Mouse (Mus musculus) CH12.LX (cell line): Measurements from ENCODE around the gene Nxph1. TPM values are rescaled to one million over a fixed set of nuclear protein-coding genes. Genes with fewer than 3 reads are reported as not detected.

Experiments
- DNase-seq: peaks from one replicate; pipeline ENCODE4 v3.0.0-alpha.2; 2013; ENCODE audit errors: extremely low read depth
- H3K27ac ChIP-seq: 2 replicates; pipeline ENCODE4 v1.5.1; 2012; ENCODE audit warnings: low read depth, mild to moderate bottlenecking, control low read depth, moderate library complexity; ENCODE audit not compliant: insufficient read depth
- H3K27me3 ChIP-seq: replicated peaks from 2 replicates; pipeline ENCODE3; 2012; ENCODE audit warnings: inconsistent platforms
- H3K36me3 ChIP-seq, 2 experiments: replicated peaks in 1 of 2; 2 replicates each; pipeline versions ENCODE3 to v1.6.1; 2012; ENCODE audit warnings: inconsistent platforms in 1 of 2, low read length in 1 of 2, mild to moderate bottlenecking in 1 of 2, mixed read lengths in 1 of 2, moderate library complexity in 1 of 2; ENCODE audit not compliant: control insufficient read depth in 1 of 2, insufficient read depth in 1 of 2
- H3K4me1 ChIP-seq, 2 experiments: 2 replicates each; pipeline ENCODE4 v1.6.1; 2012; ENCODE audit warnings: inconsistent platforms in 1 of 2, moderate library complexity in 1 of 2; ENCODE audit not compliant: insufficient read depth in 2 of 2, control insufficient read depth in 1 of 2
- H3K4me2 ChIP-seq: 2 replicates; pipeline ENCODE4 v1.6.1; 2012; ENCODE audit warnings: low read depth, mild to moderate bottlenecking, control low read depth; ENCODE audit not compliant: poor library complexity, insufficient read depth, severe bottlenecking
- H3K4me3 ChIP-seq, 3 experiments: fragments of 150-350 bp in 1 of 3; sonication (generic) in 1 of 3; replicated peaks in 1 of 3; 2 replicates each; pipeline versions ENCODE3 to v1.5.1; 2011 to 2012; ENCODE audit warnings: low read depth in 2 of 3, low read length in 2 of 3, mild to moderate bottlenecking in 2 of 3, moderate library complexity in 2 of 3, control low read depth in 1 of 3, improper control_type of control experiment in 1 of 3, inconsistent platforms in 1 of 3, mixed read lengths in 1 of 3; ENCODE audit not compliant: poor library complexity in 1 of 3
- H3K79me2 ChIP-seq: replicated peaks from 2 replicates; pipeline ENCODE4 v1.6.1; 2012; ENCODE audit warnings: mild to moderate bottlenecking, moderate library complexity; ENCODE audit not compliant: control insufficient read depth, poor library complexity, insufficient read depth, severe bottlenecking; ENCODE audit errors: extremely low read depth
- H3K9ac ChIP-seq: 2 replicates; pipeline ENCODE4 v1.6.1; 2012; ENCODE audit warnings: low read depth, mild to moderate bottlenecking, control low read depth, moderate library complexity; ENCODE audit not compliant: insufficient read depth
- H3K9me3 ChIP-seq: replicated peaks from 2 replicates; pipeline ENCODE3; 2012; ENCODE audit warnings: low read length, inconsistent platforms, mixed read lengths
- CHD1 ChIP-seq: IDR thresholded peaks from 2 replicates; pipeline ENCODE4 v1.6.1; 2012; ENCODE audit warnings: low read depth, low read length, improper control_type of control experiment, inconsistent platforms
- CTCF ChIP-seq, 2 experiments: IDR thresholded peaks in 1 of 2; conservative IDR thresholded peaks in 1 of 2; 2 replicates each; pipeline ENCODE4 v1.5.1; 2011 to 2012; ENCODE audit warnings: low read depth in 2 of 2, low read length in 2 of 2, improper control_type of control experiment in 1 of 2, inconsistent platforms in 1 of 2, mild to moderate bottlenecking in 1 of 2, moderate library complexity in 1 of 2
- ELF1 ChIP-seq: IDR thresholded peaks from 2 replicates; pipeline ENCODE4 v1.6.1; 2014; ENCODE audit warnings: low read depth, mild to moderate bottlenecking, inconsistent platforms, low read length, improper control_type of control experiment
- GABPA ChIP-seq: IDR thresholded peaks from 2 replicates; pipeline ENCODE4 v1.6.1; 2012; ENCODE audit warnings: low read depth, low read length, improper control_type of control experiment, inconsistent platforms; ENCODE audit not compliant: insufficient replicate concordance
- HCFC1 ChIP-seq: IDR thresholded peaks from 2 replicates; pipeline ENCODE4 v1.6.1; 2012; ENCODE audit warnings: low read depth, mild to moderate bottlenecking, inconsistent platforms, low read length, improper control_type of control experiment
- IRF4 ChIP-seq: IDR thresholded peaks from 2 replicates; pipeline ENCODE4 v1.6.1; 2014; ENCODE audit warnings: low read depth, mild to moderate bottlenecking, inconsistent platforms, low read length, improper control_type of control experiment
- JUN ChIP-seq: IDR thresholded peaks from 2 replicates; pipeline ENCODE4 v1.6.1; 2011; ENCODE audit warnings: low read depth, mild to moderate bottlenecking, low read length, improper control_type of control experiment, moderate library complexity; ENCODE audit not compliant: insufficient read depth
- JUND ChIP-seq: conservative IDR thresholded peaks from 2 replicates; pipeline ENCODE4 v1.6.1; 2011; ENCODE audit warnings: low read depth, low read length, improper control_type of control experiment
- KAT2A ChIP-seq: IDR thresholded peaks from 2 replicates; pipeline ENCODE4 v1.6.1; 2012; ENCODE audit warnings: low read length, improper control_type of control experiment, inconsistent platforms; ENCODE audit not compliant: insufficient replicate concordance
- MAX ChIP-seq: IDR thresholded peaks from 2 replicates; pipeline ENCODE4 v1.6.1; 2011; ENCODE audit warnings: low read length, improper control_type of control experiment
- MAZ ChIP-seq: IDR thresholded peaks from 2 replicates; pipeline ENCODE4 v1.6.1; 2012; ENCODE audit warnings: low read depth, mild to moderate bottlenecking, inconsistent platforms, low read length, improper control_type of control experiment, moderate library complexity
- MEF2A ChIP-seq: IDR thresholded peaks from 2 replicates; pipeline ENCODE4 v1.6.1; 2014; ENCODE audit warnings: low read depth, mild to moderate bottlenecking, inconsistent platforms, low read length, improper control_type of control experiment, borderline replicate concordance
- MXI1 ChIP-seq: IDR thresholded peaks from 2 replicates; pipeline ENCODE4 v1.6.1; 2011; ENCODE audit warnings: mild to moderate bottlenecking, low read depth, low read length, improper control_type of control experiment
- MYC ChIP-seq: IDR thresholded peaks from 2 replicates; pipeline ENCODE4 v1.6.1; 2011; ENCODE audit warnings: low read depth, mild to moderate bottlenecking, improper control_type of control experiment, low read length
- NELFE ChIP-seq: IDR thresholded peaks from 2 replicates; pipeline ENCODE4 v1.6.1; 2011; ENCODE audit warnings: low read depth, low read length, improper control_type of control experiment
- NRF1 ChIP-seq: IDR thresholded peaks from 2 replicates; pipeline ENCODE4 v1.6.1; 2014; ENCODE audit warnings: low read depth, mild to moderate bottlenecking, inconsistent platforms, low read length, improper control_type of control experiment, moderate library complexity
- POLR2A ChIP-seq: IDR thresholded peaks from 2 replicates; pipeline ENCODE4 v1.6.1; 2011; ENCODE audit warnings: low read depth, mild to moderate bottlenecking, improper control_type of control experiment, low read length
- POLR2AphosphoS2 ChIP-seq: IDR thresholded peaks from 2 replicates; pipeline ENCODE4 v1.6.1; 2011; ENCODE audit warnings: low read depth, low read length, improper control_type of control experiment
- RAD21 ChIP-seq: IDR thresholded peaks from 2 replicates; pipeline ENCODE4 v1.6.1; 2011; ENCODE audit warnings: low read depth, mild to moderate bottlenecking, low read length, improper control_type of control experiment, moderate library complexity
- RCOR1 ChIP-seq: conservative IDR thresholded peaks from 2 replicates; pipeline ENCODE4 v1.6.1; 2012; ENCODE audit warnings: low read depth, mild to moderate bottlenecking, inconsistent platforms, low read length, improper control_type of control experiment
- SMC3 ChIP-seq: IDR thresholded peaks from 2 replicates; pipeline ENCODE4 v1.6.1; 2011; ENCODE audit warnings: low read depth, low read length, improper control_type of control experiment
- TBP ChIP-seq: conservative IDR thresholded peaks from 2 replicates; pipeline ENCODE4 v1.6.1; 2011; ENCODE audit warnings: low read depth, low read length, improper control_type of control experiment
- UBTF ChIP-seq: IDR thresholded peaks from 2 replicates; pipeline ENCODE4 v1.6.1; 2012; ENCODE audit warnings: low read depth, mild to moderate bottlenecking, inconsistent platforms, low read length, improper control_type of control experiment, moderate library complexity
- ZC3H11A ChIP-seq: IDR thresholded peaks from 2 replicates; pipeline ENCODE4 v1.6.1; 2012; ENCODE audit warnings: low read depth, mild to moderate bottlenecking, inconsistent platforms, low read length, improper control_type of control experiment
- ZKSCAN1 ChIP-seq: IDR thresholded peaks from 2 replicates; pipeline ENCODE4 v1.6.1; 2012; ENCODE audit warnings: low read depth, inconsistent platforms, low read length, improper control_type of control experiment, borderline replicate concordance
- ZMIZ1 ChIP-seq: IDR thresholded peaks from 2 replicates; pipeline ENCODE4 v1.6.1; 2012; ENCODE audit warnings: low read depth, mild to moderate bottlenecking, inconsistent platforms, low read length, improper control_type of control experiment
- ZNF384 ChIP-seq: IDR thresholded peaks from 2 replicates; pipeline ENCODE4 v1.6.1; 2012; ENCODE audit warnings: low read depth, low read length, improper control_type of control experiment, inconsistent platforms
- dilution Hi-C: fragments of 300-500 bp; cut with MboI; formaldehyde crosslinking; loops from 2 replicates; pipeline ENCODE4 v1.14.3; 2020; ENCODE audit warnings: low sequenced_read_pairs; ENCODE audit not compliant: extremely low pct_unique_long_range_greater_than_20kb, extremely low pct_ligation_motif_present
- in situ Hi-C: fragments of 300-500 bp; cut with MboI; formaldehyde crosslinking; loops from 3 replicates; pipeline ENCODE4 v1.14.3; 2019; ENCODE audit warnings: low sequenced_read_pairs, low pct_ligation_motif_present, low pct_unique_long_range_greater_than_20kb, mixed read lengths
- polyA plus RNA-seq: library from polyadenylated mRNA; unstranded; fragments of >175 nt; gene quantifications from 2 replicates; pipeline ENCODE4 v1.2.1, GENCODE M21; 2012; ENCODE audit warnings: low read depth; ENCODE audit not compliant: insufficient read length
- total RNA-seq, 2 experiments: library from RNA; depleted of rRNA; stranded (reverse); fragments of 300-350 nt in 1 of 2; fragments of >200 nt in 1 of 2; gene quantifications; 2 replicates each; pipeline ENCODE4 v1.2.3; 2012 to 2014

The Nxph1 gene
- total and polyA plus RNA-seq, 3 experiments: not detected

DNA sequence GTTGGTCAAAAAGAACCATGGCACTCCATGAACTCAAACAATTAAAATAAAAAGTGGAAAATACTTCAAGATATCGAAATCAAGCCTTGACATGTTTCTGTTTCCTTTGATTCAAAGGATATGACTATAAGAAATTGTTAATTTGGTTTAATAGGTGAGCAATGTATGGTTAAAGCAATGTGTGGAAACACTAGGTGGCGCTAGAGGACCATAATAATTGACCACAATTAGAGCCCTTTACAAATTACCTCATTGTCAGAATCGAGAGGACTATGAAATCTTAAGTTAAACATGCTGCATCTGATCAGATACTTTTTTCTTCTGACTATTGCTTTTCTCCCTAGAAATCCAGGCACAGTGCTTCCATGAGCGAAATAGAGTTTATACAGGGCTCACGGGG is 12.5 kb upstream of the Nxph1 start:
- DNase-seq: peak; percentile 81
- no peaks in the 10 kb centered on the region for H3K79me2 ChIP-seq
- no peak overlapping the region for H3K27ac ChIP-seq
- H3K36me3 ChIP-seq: no peaks in the 10 kb centered on the region
- no peaks in the 10 kb centered on the region for H3K9me3 ChIP-seq
- peaks cover 0 to 2% of the 10 kb centered on the region in 2 experiments; a peak in 1 of 4 replicates for H3K4me1 ChIP-seq
- H3K9ac ChIP-seq: no peak overlapping the region
- dilution Hi-C loops: no loop called here
- no peak overlapping the region for H3K4me3 ChIP-seq
- in situ Hi-C loops: loop anchor here (25.0 kb wide), 1 partner anchor 302 kb away; no protein-coding TSS in a partner anchor
- peak overlapping the region; percentile 44; the same call in 1 of the 2 replicates for H3K4me2 ChIP-seq
- no peaks in the 10 kb centered on the region for H3K27me3 ChIP-seq
- TF ChIP-seq POLR2A (no peak), RAD21 (peak; percentile 94), JUND (0 out of 2 replicates have a peak, but pooled peaks have one; percentile 39), IRF4 (0 out of 2 replicates have a peak, but pooled peaks have one; percentile 12), MAX (no peak), MEF2A (no peak), UBTF (no peak), NELFE (no peak), RCOR1 (no peak), ELF1 (no peak), HCFC1 (no peak), KAT2A (no peak), ZNF384 (no peak), MYC (no peak), NRF1 (no peak), MAZ (no peak), TBP (no peak), ZKSCAN1 (no peak), ZMIZ1 (no peak), CHD1 (no peak), CTCF (conservative IDR thresholded peaks at IDR 0.05 in 1 of 2, IDR thresholded peaks at IDR 0.05 in 1 of 2; ENCODE audit: low read depth in 2 of 2, low read length in 2 of 2) (peak; percentile 39 to 81), POLR2AphosphoS2 (no peak), ZC3H11A (0 out of 2 replicates have a peak, but pooled peaks have one; percentile 21), JUN (0 out of 2 replicates have a peak, but pooled peaks have one; percentile 39), MXI1 (no peak), SMC3 (peak; percentile 63), GABPA (no peak)
